Mouse (Mus musculus): ENCODE data around the gene Scn8a.

Gene Scn8a

DNA sequence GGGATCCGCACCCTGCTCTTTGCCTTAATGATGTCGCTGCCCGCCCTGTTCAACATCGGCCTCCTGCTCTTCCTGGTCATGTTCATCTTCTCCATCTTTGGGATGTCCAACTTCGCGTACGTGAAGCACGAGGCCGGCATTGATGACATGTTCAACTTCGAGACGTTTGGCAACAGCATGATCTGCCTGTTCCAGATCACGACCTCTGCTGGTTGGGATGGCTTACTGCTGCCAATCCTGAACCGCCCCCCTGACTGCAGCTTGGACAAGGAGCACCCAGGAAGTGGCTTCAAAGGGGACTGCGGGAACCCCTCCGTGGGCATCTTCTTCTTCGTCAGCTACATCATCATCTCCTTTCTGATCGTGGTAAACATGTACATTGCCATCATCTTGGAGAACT is 170.0 kb downstream of the Scn8a start:
- no peak for DNase-seq (ENCODE audit: low read depth, low spot score)

DNA sequence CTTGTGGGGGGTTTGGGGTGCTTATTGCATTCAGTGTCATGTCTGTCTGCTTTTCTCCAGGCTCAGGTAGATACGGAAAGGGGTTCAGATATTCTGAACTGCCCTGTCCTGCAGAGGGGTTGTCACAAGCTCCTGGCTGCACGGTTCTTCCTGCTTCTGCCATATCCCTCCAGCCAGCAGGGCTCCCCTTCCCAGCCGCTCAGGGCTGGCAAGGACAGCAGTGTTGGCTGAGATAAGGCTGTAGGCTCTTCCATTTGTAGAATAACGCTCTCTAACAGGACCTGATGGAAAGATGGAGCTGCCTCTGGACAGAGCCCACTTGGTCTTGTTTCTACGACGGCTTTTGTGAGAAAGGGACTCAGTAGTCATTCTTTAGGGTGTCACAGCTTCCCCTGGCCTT is 172.3 kb downstream of the Scn8a start:
- DNase-seq (ENCODE audit: low read depth, low spot score), result no peak

DNA sequence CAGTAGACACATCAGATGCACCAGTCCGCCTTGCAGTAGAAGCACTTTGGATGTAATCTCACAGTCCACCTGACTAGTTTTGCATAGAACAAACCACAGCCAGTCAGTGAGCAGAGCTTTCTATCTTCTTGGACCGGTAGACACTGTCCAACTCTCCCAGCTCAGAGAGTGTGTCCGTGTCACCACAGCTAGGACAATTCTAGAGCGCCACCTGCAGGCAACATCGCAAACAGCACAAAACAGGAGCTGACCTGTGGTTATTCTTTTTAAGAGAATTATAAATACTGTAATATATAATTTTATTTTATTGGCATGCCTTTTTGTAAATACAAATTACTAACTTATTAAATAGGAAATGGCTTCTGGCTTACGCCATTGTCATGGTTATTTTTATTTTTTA is 173.0 kb downstream of the Scn8a start:
- no peak for DNase-seq (ENCODE audit: low read depth, low spot score)

DNA sequence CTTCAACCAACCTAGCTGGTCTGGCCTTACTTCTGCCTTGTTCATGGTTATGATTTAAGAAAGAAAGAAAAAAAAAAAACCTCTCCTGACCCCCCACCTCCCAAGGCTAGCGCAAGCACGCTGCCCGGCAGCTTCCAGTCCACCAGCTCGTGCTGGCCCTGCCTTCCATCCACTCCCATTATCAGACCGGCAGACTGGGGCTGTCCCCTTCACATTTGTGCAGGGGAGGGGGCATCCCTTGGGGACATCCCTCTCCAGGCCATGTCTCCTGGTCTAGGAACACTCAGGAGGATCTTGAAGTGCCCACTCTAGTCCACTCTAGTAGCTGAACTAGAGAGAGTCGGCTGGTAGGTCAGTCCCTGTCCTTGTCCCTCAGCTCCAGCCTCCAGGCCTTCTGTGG is 174.9 kb downstream of the Scn8a start:
- no peak for DNase-seq (ENCODE audit: low read depth, low spot score)

DNA sequence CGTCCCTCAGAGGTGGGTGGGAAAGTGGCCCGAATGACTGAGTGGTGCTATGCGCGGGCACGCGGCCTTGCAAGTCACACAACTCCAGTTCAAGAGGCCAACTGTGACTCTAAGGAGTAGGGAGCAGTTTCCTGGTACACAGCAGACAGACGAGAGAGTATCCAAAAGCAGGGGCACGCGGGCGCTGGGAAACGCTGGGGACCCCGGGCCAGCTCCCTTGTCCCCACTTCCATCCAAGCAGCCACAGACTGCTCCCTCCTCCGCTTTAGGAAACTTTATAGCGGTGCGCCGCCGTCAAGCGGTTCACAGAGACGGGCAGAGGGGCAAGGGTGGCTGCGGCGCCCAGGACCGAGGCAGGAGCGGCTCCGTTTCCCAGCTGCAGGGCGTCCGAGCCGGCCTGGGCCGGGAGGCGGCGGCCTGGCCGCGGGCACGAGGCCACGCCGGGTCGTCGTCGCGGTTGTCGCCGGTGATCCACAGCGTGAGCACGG is 176.4 kb downstream of the Scn8a start:
- no peak for DNase-seq (ENCODE audit: low read depth, low spot score)

DNA sequence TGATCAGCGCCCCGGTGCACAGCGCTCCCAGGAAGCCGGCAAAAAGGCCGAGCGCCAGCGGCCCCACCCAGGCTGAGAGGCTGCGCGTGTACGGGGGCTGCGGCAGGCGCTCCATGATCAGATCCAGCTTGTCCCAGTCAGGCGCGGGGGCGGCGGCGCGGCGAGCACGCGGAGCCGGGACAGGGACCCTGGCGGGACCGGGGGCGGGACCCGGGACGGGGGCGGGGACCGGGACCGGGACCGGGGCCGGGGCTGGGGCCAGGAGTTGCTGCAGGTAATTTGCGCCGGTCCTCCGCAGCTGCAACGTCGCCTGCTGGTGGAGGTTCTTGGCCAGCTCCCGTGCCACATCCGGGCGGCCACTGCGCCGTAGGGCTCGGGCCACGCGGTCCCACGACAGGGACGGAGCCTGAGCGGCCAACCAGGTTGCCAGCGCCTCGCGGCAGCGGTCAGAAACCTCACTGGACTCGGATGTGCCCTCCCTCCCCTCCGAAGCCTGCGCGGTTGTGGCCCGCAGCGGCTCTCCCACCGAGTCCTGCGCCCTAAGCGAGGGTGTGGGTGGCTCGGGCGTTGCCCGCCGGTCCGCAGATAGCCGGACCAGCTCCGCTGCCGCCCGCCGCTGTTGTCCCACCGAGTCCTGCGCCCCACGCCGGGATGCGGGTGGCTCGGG is 177.0 kb downstream of the Scn8a start:
- DNase-seq (ENCODE audit: low read depth, low spot score), result no peak

DNA sequence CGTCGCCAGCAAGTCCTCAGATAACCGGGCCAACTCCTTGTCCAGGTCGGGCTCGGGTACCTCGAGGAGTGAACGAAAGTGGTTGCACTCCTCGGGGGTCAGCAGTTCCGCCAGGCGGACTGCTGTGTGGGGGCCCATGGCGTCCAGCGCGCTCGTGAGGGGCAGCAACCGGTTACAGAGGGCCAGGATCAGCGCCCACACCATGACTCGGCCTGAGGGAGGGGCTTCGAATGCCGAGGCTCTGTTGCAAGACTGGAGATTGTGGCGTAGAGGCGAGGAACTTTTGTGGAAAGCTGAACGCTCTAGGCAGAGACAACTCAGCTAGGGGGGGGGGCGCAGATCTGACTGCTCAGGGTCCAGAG is 177.5 kb downstream of the Scn8a start, which contains the start of gene Gm47841:
TSS of gene Gm47841 (minus strand) at position 204 of the 362 bp plus-strand sequence.
- no peak for DNase-seq (ENCODE audit: low read depth, low spot score)

DNA sequence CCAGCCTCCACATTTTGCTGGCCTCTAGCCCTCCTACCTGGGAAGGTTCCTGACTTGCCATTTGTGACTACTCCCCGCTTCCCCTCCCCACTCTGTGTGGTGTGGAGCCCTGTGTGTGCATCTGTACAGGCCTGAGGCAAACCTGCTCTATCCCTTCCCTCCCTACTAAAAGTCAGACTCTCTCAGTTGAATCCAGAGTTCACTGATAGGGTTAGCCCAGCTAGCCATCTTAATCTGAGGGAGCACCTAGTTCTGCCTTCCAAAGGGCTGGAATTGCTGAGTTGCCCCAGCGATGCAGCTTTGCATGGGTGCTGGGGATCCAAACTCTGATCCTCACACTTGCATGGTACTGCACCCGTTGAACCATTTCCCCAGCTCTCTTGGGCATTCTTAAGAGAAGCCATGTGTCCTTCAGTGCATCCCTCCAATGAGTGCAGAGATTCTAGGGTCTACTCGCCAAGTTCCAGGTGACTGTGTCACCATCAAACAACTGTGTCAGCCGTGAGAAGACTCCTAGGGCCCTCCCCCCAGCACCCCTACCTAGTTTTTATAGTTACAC is 178.8 kb downstream of the Scn8a start:
- DNase-seq (ENCODE audit: low read depth, low spot score), result no peak

DNA sequence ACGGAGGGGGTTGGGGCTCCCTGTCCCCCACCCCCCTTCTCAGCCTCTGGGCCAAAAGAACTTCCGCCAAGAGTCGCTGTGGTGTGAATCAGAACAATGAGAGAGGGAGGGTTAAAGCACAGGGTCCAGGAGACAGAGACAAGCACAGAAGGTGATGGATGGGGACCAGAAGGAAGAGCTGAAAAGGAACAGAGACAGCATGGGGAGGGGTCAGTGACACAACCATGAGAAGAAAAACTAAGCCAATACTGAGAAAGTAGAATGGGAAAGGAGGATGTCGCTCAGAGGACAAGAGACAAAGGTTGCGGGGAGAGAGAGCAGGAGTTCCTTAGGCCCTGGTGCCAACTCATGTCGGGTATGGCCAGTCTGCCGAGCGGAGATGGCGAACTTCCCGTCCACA is 182.2 kb downstream of the Scn8a start:
- DNase-seq (ENCODE audit: low read depth, low spot score), result no peak

DNA sequence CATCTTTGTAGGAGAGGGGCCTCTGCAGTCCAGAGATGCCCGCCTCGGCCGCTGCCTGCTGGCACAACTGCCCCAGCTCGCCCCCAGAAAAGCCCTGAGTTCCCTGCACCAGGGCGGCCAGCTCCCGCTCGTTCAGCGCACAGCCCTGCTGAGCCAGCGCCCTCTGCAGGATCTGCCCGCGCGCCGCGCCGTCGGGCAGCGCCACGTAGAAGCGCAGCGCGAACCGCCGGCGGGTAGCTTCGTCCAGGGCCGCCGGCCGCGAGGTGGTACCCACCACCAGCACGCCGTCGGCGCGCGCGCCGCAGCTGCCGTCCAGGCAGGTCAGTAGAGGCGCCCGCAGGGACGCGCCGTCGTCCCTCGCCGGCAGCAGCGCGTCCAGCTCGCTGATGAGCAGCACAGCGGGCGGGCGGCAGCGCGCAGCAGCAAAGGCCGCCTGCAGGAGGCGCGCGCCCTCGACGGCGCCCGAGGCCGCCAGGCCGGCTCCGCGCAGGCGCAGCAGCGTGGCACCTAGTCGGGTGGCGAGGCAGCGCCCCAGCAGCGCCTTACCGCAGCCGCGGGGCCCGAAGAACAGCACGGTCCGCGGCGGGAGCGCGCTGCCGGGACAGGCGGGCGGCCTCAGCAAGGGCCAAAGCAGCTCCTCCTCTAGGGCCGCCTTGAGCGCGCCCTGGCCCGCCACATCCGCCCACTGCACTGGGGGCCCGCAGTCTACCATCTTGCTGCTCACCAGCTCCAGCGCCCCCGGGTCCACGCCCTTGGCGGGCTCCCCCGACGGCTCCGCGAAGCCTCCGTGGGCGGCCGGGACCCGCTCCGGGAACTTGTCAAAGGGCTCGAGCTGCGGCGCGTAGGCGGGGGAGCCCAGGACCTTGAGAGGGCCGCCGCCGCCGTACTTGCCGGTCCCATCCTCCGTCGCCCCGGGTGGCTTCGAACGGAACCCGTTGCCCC is 183.2 kb downstream of the Scn8a start:
- DNase-seq (ENCODE audit: low read depth, low spot score), result no peak

DNA sequence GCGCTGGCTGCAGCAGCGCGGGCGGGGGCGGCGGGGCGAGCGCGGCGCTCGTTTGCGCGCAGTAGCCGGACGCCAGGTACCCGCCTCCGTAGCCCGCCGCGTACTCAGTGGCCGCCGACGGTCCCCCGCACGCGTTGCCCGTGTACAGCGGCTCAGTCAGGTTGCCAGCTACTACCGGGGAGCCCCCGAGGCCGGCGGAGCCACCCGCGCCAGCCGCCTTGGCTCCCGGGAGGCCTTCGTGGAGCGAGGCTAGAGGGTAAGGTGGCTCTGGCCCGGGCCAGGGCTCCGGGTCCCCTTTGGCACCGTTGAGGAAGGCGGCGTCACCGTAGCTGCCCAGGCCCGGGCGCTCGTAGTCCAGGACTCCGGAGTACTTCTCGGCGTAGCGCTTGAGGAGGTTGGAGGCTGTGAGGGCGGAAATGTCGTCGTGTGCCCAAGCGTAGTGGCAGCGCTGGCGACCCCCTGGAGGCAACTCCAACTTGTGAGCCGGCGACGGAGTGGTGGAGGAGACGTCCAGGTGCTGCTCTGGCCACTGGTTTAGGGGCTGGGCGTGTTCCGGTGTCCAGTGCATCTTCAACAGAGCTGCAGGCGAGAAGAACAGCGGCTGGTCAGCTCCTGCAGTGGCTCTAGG is 184.3 kb downstream of the Scn8a start:
- no peak for DNase-seq (ENCODE audit: low read depth, low spot score)

DNA sequence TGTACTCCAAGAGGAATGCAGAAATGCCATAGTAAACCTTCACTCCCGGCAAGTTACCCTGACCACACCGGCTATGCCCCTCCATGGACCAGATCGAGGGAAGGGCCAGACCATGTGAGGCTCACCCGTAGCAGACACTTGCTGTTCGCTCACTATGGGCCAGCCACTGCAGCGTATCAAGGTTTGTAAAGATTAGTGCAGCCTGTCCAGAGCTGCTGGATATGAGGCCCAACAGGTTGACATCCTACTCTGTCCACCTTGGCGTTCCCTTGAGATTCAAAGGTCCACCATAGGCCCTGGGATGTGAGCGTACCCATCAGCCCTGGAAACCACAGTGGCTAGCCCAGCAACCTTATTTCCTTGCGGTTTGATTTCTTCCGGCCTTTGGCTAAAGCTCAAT is 184.9 kb downstream of the Scn8a start:
- DNase-seq (ENCODE audit: low read depth, low spot score), result no peak

DNA sequence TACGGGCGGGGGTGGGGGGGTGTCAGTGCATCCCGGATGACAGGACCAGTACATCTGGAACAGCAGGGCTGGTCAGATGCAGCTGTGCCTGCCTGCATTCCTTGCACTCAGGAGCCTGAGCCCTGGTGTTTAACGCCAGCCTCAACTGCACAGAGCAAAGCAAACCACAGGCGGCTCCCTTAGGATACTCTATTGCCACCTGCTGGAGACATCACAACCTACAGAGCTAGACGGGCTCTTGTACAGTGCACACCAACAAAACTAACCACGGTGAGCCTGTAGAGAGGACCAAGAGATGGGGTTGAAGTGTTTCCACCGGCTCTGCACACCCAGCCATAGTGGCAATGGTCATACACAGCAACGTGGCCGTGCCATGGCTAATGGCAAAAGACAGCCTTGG is 186.6 kb downstream of the Scn8a start:
- DNase-seq (ENCODE audit: low read depth, low spot score), result no peak

DNA sequence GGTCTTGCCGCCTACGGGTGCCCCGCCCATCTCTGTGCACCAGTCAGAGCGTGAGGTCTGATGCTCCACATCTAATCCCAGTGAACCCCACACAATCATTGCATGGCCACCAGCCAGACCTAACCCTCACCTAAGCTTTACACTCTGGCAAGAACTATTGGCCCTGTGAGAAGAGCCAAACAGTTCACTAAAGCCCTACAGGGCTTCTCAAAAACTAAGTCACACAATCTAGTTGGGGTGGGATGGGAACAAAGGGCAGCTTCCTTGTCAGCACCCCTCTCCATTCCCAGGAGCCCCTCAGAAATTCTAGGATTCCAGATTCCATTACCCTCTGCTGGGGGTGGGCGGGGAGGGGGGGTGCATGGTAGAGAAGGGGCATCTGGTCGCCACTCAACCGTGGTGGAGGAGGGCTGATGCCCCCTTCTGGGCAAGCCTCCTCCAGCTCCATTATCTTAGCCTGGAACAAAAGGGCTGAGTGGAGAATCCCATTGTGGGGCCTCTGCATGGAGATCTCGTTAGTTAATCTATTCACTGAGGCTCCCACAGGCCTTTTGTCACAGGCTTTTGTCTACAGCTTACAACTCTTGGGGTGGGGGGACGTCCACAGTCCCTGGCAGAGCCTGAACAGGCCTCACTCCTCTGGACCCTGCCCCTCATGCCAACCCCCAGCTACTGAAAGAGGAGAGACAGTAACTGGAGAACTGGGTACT is 190.1 kb downstream of the Scn8a start:
- no peak for DNase-seq (ENCODE audit: low read depth, low spot score)

DNA sequence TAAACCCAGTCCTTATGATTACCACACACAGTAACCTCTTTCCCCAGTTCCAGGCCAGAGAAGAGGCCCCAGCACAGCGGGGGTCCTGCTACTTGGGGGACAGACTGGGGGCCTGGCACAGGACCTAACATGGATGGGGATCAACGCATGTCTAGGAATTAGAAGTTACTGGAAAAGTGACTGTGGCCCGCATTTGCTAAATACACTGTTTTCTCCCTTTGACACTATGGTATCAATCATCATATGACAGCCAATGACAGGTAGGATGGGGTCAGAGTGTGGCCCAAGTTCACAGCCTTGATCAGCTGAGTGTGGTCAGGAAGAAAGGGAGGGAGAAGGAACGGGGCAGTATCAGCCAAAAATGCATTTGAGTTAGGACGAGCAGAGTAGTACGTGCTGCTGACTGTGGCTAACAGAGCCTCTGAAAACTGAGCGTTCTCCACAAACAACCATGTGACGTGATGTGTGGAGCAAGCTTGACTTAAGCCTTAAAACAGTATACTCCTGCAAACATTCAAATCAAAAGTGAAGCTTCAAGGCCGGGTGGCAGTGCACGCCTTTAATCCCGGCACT is 190.7 kb downstream of the Scn8a start:
- DNase-seq (ENCODE audit: low read depth, low spot score), result no peak

DNA sequence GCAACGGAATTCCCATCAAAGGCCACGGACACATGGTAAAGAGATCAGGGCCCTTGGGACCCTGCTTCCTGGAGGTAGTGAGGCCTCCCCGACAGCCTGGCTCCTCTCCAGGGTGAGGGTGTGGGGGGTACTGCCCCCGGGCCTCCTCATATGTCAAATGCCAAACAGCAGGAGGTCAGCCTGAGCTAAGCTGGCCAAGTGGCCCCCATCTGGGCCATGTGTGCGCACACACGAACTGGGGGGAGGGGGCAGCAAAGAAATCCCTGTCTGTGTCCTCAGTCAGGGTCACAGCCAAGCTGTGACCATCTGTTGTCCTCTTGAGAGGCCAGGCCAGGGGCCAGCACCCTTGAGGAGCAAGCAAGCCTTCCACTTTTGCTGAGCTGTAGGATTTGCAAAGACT is 195.4 kb downstream of the Scn8a start:
- no peak for DNase-seq (ENCODE audit: low read depth, low spot score)

DNA sequence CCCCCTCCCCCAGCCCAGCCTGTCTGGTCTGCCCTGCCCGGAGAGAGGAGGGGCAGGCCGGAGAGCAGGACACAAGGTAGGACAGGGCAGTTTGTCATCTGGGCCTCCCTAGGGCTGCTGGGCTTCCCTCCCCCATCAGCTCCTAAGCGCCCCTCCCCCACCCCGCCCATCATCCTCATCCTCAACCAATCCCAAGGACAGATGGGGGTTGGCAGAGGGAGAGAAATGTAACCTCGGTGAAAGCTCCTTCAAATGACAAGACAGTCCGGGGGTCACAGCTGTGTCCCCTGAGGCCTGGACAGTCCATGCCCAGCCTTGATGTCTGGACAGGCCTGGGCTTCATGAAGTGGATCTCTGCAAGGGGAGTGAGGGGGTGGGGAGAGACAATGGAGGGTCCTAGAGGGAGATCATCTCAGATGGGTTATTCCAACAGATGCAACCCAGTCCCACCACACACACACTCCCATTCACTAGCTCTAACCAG is 196.7 kb downstream of the Scn8a start:
- DNase-seq (ENCODE audit: low read depth, low spot score), result no peak

DNA sequence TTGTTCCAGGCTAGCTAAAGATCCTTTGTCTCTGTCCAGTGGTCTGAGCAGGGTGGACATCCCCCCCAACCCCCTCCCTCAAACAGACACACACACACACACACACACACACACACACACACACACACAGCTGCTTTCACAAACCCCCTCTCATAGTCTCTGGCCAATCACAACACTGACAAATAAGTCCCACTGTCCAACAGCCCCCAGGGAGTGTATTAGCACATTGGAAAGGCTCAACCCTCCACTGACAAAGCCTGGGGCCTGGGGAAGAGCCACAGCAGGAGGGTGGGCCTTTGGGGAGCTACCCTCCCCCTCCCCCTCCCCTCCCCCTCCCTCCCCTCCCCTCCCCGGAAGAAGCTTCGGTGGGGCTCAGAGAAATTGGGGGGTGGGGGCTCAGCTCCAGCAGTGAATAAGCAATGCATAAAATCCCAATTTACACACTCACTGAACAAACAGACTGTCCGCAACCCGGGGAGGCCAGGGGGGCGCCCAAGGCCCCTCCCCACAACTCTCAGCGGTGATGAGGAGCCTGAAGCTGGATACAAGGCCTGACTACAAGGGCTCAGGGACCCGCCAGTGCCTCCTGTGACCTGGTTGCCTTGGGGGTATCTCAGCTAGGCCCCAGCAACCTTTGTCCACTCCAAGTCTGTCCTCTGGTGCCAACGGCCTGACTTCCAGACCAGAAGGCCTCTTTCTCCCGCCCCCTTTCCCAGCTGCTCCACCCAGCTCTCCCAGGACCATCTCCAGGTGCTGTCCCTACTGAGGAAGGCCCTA is 197.4 kb downstream of the Scn8a start:
- no peak for DNase-seq (ENCODE audit: low read depth, low spot score)

DNA sequence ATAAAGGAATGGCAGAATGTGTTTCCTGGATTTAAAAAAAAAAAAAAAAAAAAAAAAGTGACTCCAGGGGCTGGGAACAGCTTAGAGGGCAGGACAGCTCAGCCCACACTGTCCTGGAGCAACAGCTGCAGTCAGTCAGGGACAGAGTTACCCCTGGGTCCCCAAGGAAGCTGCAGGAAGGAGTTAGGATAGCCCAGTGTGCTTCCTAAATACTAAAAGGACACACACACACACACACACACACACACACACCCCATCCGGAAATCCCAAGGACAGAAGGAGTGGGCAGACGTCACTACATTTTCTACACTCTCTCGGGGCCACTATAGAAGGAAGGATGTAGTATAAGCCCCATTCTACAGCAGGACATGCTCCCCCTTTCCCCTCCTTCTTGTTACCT is 198.4 kb downstream of the Scn8a start:
- no peak for DNase-seq (ENCODE audit: low read depth, low spot score)

DNA sequence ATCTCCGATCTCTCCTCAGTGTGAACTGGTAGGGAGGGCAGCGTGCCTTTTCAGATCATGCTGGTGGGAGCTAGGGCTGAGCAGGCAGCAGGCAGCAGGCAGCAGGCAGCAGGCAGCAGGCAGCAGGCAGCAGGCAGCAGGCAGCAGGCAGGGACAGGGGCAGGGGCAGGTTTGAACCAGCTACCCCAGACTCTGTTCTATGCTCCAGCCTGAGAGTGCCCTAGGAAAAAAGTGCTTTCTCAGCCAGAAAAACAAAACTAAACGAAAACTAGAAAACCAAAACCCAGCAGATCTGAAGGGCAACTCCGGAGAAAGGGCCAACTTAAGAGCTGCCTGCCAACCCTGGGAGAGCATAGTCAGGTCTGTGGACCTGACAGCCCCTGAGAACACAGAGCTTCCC is 199.0 kb downstream of the Scn8a start:
- DNase-seq (ENCODE audit: low read depth, low spot score), result no peak

Measured in WW6 (cell line).